Mouse (Mus musculus) skeletal muscle tissue, adult 2 months (tissue): ENCODE measurements at regions not wholly inside any gene's neighbourhood (a gene's known extent, or its start where the extent isn't known, plus 50 kb on each side); places are given as distances from the start of the nearest gene placed in this dataset.

Experiments used
- DNase-seq: peaks from one replicate; pipeline ENCODE4 v3.0.0-alpha.2; 2012; ENCODE audit warnings: low read depth, low spot score

- DNase-seq: no peak
These were observed 125.2 kb upstream of the Tent5a start for GRCm38 (mm10) chr9:85452196-85452857.

DNA sequence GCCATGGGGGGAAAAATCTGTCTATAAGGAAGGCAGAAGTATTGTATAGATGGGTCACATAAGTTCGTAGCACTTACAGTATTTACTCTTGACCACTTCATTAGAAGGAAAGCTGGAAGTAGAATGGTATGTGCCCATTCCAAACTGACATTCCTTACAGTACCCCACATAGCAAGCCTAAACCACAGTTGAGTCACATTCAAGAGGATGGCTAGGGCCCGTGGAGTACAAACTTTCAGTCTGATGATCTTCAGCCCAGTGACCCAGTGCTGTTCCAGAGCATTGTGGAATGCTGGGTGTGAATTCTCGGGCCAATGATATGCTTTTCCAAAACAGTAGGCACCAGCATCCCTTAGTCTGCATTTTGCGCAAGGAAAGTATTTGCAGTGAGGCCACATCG lies 124.2 kb upstream of the Tent5a start:
- no peak for DNase-seq

- no peak for DNase-seq
These were observed 123.7 kb upstream of the Tent5a start for GRCm38 (mm10) chr9:85450877-85451276.

DNA sequence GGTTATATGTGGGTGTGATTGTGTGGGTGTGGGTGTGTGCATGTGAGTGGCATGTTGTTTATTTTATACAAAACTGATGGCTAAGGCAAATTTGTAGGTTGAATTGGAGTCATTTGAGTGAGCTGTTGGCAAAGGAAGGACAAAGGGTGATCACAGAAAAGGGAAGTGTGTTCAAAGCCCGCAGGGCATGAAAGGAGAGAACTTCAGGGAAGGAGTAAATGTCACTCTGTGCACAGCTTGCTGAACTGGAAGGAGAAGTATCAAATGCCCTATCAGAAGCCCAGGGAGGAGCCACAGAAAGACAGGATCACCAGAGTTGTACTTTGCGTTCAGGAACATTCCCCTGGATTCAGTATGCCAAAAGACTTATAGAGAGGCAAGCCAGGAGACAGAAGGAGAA lies 122.3 kb upstream of the Tent5a start:
- DNase-seq: no peak

DNA sequence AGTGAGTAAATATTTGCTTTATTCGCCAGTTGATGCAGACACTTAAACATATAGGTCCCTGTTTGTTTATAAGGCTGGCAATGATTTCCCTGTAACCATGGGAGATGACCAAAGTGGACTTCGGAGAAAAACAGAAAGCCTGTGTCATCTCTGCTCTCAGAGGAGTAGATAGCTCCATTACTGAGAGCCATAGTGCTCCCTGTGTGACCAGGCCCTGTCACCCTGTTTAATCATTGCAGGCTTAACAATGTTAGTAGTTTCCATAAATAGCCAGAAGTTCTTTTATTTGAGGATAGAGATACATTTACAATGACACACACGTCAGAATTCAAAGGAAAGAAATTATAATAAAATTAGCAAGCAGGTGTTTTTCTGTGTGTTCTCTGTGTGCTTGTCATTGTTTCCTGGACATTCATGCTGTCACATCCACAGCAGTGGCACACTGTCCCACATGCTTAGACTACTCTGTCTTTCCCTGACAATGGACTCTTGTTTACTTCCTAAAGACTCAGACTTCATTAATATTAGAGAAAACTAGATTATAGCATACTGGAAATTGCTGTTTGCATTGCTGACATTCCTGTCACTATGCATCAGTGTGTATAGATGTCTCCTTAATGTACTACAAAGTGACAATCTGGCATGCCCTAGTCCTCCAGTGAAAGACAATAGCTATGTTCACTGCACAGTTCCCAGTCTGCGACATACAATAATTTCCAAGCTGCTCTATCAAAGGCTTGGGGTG lies 115.8 kb upstream of the Tent5a start:
- DNase-seq: no peak

- DNase-seq: no peak
These were observed 112.5 kb upstream of the Tent5a start for GRCm38 (mm10) chr9:85439664-85440063.

- no peak for DNase-seq
These were observed 105.1 kb upstream of the Tent5a start for GRCm38 (mm10) chr9:85432220-85432619.

DNA sequence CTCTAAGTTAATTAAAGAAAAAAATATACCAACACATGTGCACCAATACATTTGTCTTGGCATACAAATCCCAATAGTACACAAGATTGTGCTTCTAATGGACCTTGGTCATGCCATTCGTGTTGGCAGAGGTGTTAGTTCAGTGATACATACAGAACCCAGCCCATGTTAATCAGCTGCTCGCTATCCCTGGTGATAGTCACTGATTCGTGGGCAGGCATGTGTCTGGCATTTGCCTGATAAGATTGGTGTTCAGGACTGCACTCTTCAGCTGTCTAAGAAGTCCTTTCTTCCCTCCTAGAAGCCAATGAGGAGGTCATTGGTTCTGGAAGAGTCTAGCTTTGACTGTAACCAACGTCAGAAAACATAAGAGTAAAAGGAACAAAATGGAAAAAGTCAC lies 99.7 kb upstream of the Tent5a start:
- DNase-seq: no peak

DNA sequence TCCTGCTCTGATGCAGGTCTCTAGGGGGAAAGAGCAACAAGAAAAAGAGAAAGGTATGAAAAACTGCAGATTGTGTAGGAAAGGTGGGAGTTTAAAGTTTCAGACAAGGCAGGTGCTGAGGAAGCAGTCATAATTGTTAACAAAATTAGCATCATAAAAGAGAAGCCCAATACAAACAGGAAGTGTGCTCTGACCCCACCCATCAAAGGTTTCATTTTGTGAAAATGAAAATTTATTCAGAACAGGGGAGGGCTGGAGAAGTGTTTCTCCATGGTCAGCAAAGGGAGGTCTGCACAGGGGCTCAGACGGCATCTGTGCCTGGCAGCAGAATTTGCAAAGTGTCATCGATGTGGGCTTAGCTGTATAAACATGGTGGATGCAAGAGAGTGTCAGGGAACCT lies 96.8 kb upstream of the Tent5a start:
- no peak for DNase-seq

GRCm38 (mm10) chr9:85414391-85414790 lies 87.2 kb upstream of the Tent5a start:
- DNase-seq: no peak

GRCm38 (mm10) chr9:85413813-85414212 lies 86.7 kb upstream of the Tent5a start:
- DNase-seq: no peak

- peak; percentile 11 for DNase-seq
These were observed 83.6 kb upstream of the Tent5a start for GRCm38 (mm10) chr9:85410643-85411296.

GRCm38 (mm10) chr9:85409974-85410506 lies 82.9 kb upstream of the Tent5a start:
- DNase-seq: no peak

DNA sequence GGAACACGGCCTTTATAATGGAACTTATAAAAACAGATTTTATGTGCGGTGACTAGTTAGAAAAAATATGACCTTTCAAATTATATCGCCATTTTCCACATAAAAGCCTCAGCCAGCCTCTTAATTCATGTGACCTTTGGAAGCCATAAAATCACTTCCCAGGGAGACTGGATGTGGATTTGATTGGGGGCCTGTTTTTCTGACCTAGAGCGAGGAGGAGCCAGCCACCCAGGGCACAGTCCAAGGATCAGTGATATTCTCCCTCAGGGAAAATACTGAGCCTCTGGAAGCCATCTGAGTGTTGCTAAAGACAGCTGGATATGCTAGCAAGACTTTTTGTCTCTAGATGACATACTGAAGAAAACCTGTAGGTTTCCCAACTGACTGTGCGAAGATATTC lies 81.3 kb upstream of the Tent5a start:
- DNase-seq: no peak

GRCm38 (mm10) chr9:85407592-85407991 lies 80.4 kb upstream of the Tent5a start:
- DNase-seq: peak; percentile 12

- DNase-seq: no peak
These were observed 74.6 kb upstream of the Tent5a start for GRCm38 (mm10) chr9:85401736-85402135.

- no peak for DNase-seq
These were observed 73.6 kb upstream of the Tent5a start for GRCm38 (mm10) chr9:85400600-85401313.

DNA sequence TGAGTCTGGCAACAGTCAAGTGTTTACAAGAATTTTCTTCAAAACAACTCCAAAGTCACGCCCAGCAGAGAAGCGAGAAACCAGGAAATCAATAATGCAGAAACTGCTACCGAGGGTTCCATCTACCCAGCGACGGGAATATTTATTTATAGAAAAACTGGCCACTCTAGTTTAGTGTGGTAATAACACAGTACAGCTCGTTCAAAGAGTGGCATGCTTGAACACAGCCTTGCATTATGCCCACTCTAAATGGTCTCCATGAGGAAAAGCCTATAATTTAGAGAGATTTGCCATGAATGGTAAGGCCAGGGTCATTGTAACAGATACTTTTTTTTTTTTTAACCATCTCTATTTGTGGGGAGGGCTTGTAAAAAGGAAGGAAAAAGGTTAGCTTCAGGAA lies 67.8 kb upstream of the Tent5a start:
- DNase-seq: no peak

DNA sequence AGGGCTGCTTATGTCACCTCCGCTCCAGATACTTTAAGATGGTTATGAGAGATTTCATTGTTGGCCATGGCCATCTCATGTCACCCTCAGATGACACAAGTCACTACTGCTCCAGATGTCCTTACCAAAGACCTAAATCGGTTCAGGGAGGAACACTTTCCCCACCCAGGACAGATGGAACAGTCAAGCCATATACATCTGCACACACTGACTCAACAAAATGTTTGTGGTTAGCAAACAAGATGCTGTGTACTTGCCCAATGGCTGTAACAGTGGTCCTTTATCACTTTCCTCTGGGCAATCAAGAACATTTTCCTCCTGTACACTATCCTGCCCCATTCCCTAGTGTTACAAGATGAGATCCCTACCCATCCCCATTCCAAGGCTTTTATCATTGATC lies 64.1 kb upstream of the Tent5a start:
- DNase-seq: no peak

DNA sequence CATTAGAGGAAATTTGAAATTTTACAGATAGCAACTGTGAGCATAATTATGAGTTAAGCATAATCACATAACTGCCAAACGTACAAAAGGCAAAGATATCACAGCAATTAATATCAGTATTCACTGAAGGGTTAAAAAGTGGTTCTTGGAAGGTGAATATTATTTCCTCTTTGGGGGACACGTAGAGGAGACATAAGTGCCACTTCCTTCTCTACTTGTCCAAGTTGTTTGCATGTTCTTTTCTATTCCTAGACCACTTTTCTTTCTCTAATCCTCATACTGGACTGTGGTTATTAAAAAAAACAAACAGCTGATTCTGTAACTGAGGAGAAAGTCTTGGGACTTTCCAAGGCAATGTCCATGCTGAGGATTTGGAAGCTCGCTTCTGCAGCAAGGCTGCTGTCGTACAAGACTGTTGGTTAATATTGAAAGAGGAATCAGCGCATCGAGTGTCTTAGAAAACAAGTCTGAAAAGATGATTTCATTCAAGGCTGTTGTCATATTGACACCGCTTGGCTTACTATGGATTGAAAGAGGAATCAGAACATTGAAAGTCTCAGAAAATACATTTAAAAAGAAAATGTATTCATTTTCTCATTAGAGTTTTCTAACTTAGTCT lies 61.7 kb upstream of the Tent5a start:
- no peak for DNase-seq

DNA sequence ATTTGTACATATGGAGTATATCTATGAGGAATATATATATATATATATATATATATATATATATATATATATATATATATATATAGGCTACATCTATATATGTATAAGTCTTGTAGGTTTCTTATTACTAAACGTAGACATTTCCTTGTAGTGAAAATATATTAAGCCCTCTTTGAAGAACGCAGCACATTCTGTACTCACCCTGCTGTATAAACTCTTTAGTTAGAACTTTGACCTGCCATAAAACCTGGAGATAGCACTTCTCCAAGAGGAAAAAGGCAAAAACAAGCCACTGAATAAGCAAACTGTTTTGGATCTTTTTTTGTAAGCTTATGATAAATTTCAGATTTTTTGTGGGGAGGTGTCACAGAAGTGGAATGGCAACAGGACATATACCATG lies 55.3 kb upstream of the Tent5a start:
- no peak for DNase-seq

- DNase-seq: no peak
These were observed 53.6 kb upstream of the Tent5a start for GRCm38 (mm10) chr9:85380756-85381155.
